Mouse (Mus musculus): ENCODE data around the gene Gkn3. TPM values are rescaled to one million over a fixed set of nuclear protein-coding genes. Genes with fewer than 3 reads are reported as not detected.

Gene Gkn3
- total RNA-seq, 4 experiments from 2014 or later: 3.6 to 8.7 (median 5.3) TPM

GRCm38 (mm10) chr6:87369223-87369622 is 19.5 kb downstream of the Gkn3 start:
- no peak for DNase-seq (ENCODE audit: low spot score in 2 of 2)

GRCm38 (mm10) chr6:87354441-87354840 is 34.3 kb downstream of the Gkn3 start:
- no peak for DNase-seq (ENCODE audit: low spot score in 2 of 2)

GRCm38 (mm10) chr6:87350829-87351228 is 37.9 kb downstream of the Gkn3 start, which contains the start of gene Gkn1:
Gene Gkn1, minus strand, starts transcription at chr6:87350942.
- DNase-seq (ENCODE audit: low spot score in 2 of 2): no peak

GRCm38 (mm10) chr6:87335935-87336295 is 52.8 kb downstream of the Gkn3 start:
- DNase-seq (ENCODE audit: low spot score in 2 of 2): peak in 1 of 2 experiments; percentile 20

GRCm38 (mm10) chr6:87335091-87335934 is 53.4 kb downstream of the Gkn3 start, which contains the start of gene Antxr1:
Gene Antxr1, minus strand, starts transcription at chr6:87335821.
- DNase-seq (ENCODE audit: low spot score in 2 of 2): peak in 1 of 2 experiments; percentile 54

GRCm38 (mm10) chr6:87334361-87335090 is 54.2 kb downstream of the Gkn3 start:
- peak; percentile 28 for DNase-seq (ENCODE audit: low spot score in 2 of 2)

Other genes with a start within 250 kb of the Gkn3 start
- 10 to 100 TPM; 15.7 to 18.7 (median 16.2) TPM for gene Antxr1, start 53.1 kb downstream of the Gkn3 start, total RNA-seq (2022)
- under 1 TPM in 1 of 4 experiments, not detected in 3; 0.30 TPM for gene Gkn1, start 38.0 kb downstream of the Gkn3 start, total RNA-seq (2022)
- gene Gkn2, start 15.6 kb downstream of the Gkn3 start, total RNA-seq (2022): not detected
- gene Bmp10, start 40.1 kb upstream of the Gkn3 start, total RNA-seq (2022): not detected
- gene Arhgap25, start 144.3 kb upstream of the Gkn3 start, total RNA-seq (2022): 10 to 100 TPM in 3 of 4 experiments, 1 to 10 TPM in 1; 10.0 to 13.5 (median 12.1) TPM
- gene Prokr1, start 201.8 kb upstream of the Gkn3 start, total RNA-seq (2022): under 1 TPM; 0.34 to 0.46 (median 0.40) TPM

Data from left cerebral cortex, adult 8-10 months (tissue).